Mouse (Mus musculus) frontal cortex, postnatal 10 days (tissue): ENCODE results near the gene Jak3.
A peak's percentile ranks its signal among the peaks of the same experiment; 100 is the strongest.

ENCODE experiments used
- DNase-seq, 2 experiments: peaks; one replicate each; pipeline ENCODE4 v3.0.0; 2022; ENCODE audit warnings: low spot score in 2 of 2, mixed read lengths in 1 of 2

Jak3 gene

GRCm38 (mm10) chr8:71676020-71676741 lies at the start of gene Jak3:
Jak3 (plus strand) TSS chr8:71676296.
- peak in 1 of 2 experiments; percentile 61 for DNase-seq

GRCm38 (mm10) chr8:71626753-71627152 lies 49.3 kb upstream of the Jak3 start:
- no peak for DNase-seq

- DNase-seq = no peak
These were observed 48.6 kb upstream of the Jak3 start for GRCm38 (mm10) chr8:71627265-71628099.

GRCm38 (mm10) chr8:71628396-71629095 lies 47.5 kb upstream of the Jak3 start:
- no peak for DNase-seq

GRCm38 (mm10) chr8:71629096-71629697 lies 46.9 kb upstream of the Jak3 start:
- DNase-seq = peak; percentile 87 to 90

- no peak for DNase-seq
These were observed 46.3 kb upstream of the Jak3 start for GRCm38 (mm10) chr8:71629781-71630212.

GRCm38 (mm10) chr8:71630761-71631160 lies 45.3 kb upstream of the Jak3 start:
- DNase-seq = no peak

GRCm38 (mm10) chr8:71631897-71632296 lies 44.2 kb upstream of the Jak3 start:
- no peak for DNase-seq

GRCm38 (mm10) chr8:71633164-71633563 lies 42.9 kb upstream of the Jak3 start:
- no peak for DNase-seq

- DNase-seq = no peak
These were observed 42.0 kb upstream of the Jak3 start for GRCm38 (mm10) chr8:71633981-71634667.

- no peak for DNase-seq
These were observed 38.7 kb upstream of the Jak3 start for GRCm38 (mm10) chr8:71637149-71638095.

GRCm38 (mm10) chr8:71638321-71638720 lies 37.8 kb upstream of the Jak3 start:
- no peak for DNase-seq

- no peak for DNase-seq
These were observed 36.8 kb upstream of the Jak3 start for GRCm38 (mm10) chr8:71639318-71639717.

GRCm38 (mm10) chr8:71645510-71645909 lies 30.6 kb upstream of the Jak3 start:
- no peak for DNase-seq

GRCm38 (mm10) chr8:71654600-71654999 lies 21.5 kb upstream of the Jak3 start:
- DNase-seq = no peak

- no peak for DNase-seq
These were observed 18.3 kb upstream of the Jak3 start for GRCm38 (mm10) chr8:71657816-71658215.

GRCm38 (mm10) chr8:71658515-71659049 lies 17.5 kb upstream of the Jak3 start:
- no peak for DNase-seq

- DNase-seq = no peak
These were observed 16.3 kb upstream of the Jak3 start for GRCm38 (mm10) chr8:71659751-71660150.

- peak; percentile 60 to 81 for DNase-seq
These were observed 15.6 kb upstream of the Jak3 start for GRCm38 (mm10) chr8:71660325-71661120.
